Mouse (Mus musculus): Measurements from ENCODE around the gene Fam71a. TPM values are rescaled to one million over a fixed set of nuclear protein-coding genes. Genes with fewer than 3 reads are reported as not detected.
A peak's percentile ranks its signal among the peaks of the same experiment; 100 is the strongest.

The Fam71a gene
- not detected for total RNA-seq (2021)
- long read RNA-seq, experiment 1, result 0 reads
- long read RNA-seq, experiment 2, result 0 reads

DNA sequence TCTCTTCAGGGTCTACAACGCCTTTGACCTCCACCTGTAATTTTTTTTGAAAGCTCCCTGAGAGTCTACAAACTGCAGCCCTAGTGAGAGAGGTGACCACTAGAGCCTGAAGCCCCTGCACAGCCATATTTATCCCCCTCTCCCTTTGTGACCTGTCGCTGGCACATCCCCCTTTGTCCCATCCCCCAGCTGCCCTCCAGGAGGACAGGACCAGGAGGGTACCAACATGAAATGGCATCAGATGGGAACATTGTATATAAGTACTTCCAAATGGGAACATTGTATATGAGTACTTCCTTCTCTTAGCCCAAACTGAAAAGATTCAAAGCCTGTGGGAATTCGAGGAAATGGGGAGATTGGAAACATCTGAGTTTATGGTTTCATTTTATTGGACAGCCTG, at the start of gene Fam71a:
TSS of gene Fam71a (minus strand) at position 101 of the 400 bp plus-strand sequence.
- no peak for DNase-seq
- intact Hi-C loops (cut with DNase I; ENCODE audit: low total_unique reads), result no loop called here

DNA sequence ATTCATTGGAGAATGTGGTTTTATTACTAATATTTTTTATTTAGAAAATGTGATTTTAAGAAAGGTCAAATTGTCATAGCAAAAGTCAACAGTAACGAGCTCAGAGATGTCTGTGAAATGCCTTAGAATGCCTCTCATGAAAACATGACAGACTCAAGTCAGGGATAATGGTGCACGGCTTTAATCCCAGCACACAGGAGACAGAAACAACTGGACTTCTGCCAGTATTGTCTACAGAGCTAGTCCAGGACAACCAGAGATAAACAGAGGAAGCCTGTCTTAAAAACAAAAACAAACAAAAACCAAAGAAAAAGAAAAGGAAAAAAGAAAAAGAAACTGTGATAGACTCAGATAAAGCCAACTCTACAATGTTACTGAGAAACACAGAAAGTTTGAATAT, 46.5 kb upstream of the Fam71a start:
- intact Hi-C loops (cut with DNase I; ENCODE audit: low total_unique reads), result no loop called here
- DNase-seq, result no peak

- intact Hi-C loops (cut with DNase I; ENCODE audit: low total_unique reads), result no loop called here
- no peak for DNase-seq
Observed at GRCm38 (mm10) chr1:191205791-191206190, 41.2 kb upstream of the Fam71a start.

- no peak for DNase-seq
- intact Hi-C loops (cut with DNase I; ENCODE audit: low total_unique reads), result no loop called here
Observed at GRCm38 (mm10) chr1:191204876-191205275, 40.3 kb upstream of the Fam71a start.

- intact Hi-C loops (cut with DNase I; ENCODE audit: low total_unique reads), result no loop called here
- no peak for DNase-seq
Observed at GRCm38 (mm10) chr1:191203496-191203895, 38.9 kb upstream of the Fam71a start.

DNA sequence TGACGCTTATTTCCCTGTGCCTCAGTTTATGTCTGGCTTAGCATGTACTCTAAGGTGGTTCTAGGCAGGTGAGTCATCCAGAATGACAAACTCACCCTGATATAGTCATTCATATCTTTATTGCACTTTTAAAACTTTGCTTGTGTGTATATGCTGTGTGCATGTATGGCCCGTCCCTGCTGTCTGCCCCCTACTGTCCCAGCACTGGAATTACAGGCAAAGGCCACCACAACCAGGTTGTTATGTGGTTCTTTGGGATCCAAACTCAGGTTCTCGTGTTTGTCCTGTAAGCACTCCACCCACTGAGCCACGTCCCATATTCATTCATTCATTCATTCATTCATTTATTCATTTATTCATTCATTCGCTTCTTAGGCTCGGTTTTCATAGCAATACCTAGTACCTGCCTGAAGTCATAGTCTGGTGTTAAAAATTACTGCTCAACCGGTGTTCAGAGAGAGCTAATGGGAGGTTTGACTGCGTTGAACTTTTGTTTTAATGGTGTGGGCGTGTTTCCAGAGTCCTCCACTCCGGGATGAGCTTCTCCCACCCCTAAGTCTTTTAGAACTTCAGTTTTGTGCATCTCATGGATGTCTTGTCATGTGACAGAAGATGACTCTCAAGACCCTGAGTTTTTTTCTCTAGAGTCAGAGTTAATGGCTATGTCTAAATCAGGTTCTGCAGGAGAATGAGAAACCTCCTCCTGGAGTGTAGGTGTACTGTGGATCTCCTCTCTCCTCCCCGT, 37.8 kb upstream of the Fam71a start:
- no peak for DNase-seq
- intact Hi-C loops (cut with DNase I; ENCODE audit: low total_unique reads), result no loop called here

- no peak for DNase-seq
- intact Hi-C loops (cut with DNase I; ENCODE audit: low total_unique reads), result no loop called here
Observed at GRCm38 (mm10) chr1:191200816-191201602, 36.4 kb upstream of the Fam71a start.

DNA sequence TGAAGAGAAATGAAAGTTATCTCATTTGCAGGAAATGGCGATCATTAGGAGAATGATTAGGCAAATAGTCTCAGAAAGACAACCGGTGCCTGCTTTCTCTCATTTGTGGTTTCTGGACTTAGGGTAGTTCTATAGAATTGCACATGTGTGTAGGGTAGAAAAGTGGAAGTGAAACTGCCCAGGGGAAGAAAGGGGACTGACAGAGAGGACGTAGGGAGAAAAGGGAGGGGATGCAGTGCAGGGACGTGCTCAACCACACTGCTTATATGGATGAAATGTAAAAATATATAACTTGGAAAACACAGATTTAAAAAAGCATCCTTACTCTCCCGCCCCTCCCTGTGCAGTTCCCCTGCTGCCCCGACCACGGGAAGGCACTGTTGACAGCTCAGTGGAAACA, 33.3 kb upstream of the Fam71a start:
- DNase-seq, result no peak
- intact Hi-C loops (cut with DNase I; ENCODE audit: low total_unique reads), result loop anchor here (10.0 kb wide), 1 partner anchor 77 kb away; no protein-coding TSS in a partner anchor

DNA sequence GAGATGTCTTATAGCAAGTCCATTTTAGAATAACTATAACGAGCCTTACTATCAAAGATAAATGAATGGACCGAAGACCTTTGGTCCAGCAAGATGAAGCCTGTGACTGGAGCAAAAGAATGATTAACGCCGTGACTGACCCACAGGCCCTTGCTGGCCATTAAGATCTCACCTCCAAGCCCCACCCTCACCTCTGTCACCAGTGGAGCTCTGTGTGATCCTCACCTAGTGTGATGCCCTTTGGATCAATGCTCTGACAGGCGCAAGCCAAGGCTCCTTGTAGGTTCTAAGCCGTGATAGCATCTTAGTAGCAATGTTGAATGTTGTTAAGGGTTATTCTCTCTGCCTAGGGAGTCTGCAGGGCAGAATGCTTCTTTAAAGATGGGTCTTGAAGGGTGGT, 31.4 kb upstream of the Fam71a start:
- no peak for DNase-seq
- intact Hi-C loops (cut with DNase I; ENCODE audit: low total_unique reads), result loop anchor here (10.0 kb wide), 1 partner anchor 79 kb away; no protein-coding TSS in a partner anchor

- DNase-seq, result peak; percentile 36
- intact Hi-C loops (cut with DNase I; ENCODE audit: low total_unique reads), result loop anchor here (10.0 kb wide), 1 partner anchor 81 kb away; no protein-coding TSS in a partner anchor
Observed at GRCm38 (mm10) chr1:191193657-191194424, 29.2 kb upstream of the Fam71a start.

GRCm38 (mm10) chr1:191192751-191193150, 28.1 kb upstream of the Fam71a start:
- intact Hi-C loops (cut with DNase I; ENCODE audit: low total_unique reads), result loop anchor here (10.0 kb wide), 1 partner anchor 82 kb away; no protein-coding TSS in a partner anchor
- no peak for DNase-seq

DNA sequence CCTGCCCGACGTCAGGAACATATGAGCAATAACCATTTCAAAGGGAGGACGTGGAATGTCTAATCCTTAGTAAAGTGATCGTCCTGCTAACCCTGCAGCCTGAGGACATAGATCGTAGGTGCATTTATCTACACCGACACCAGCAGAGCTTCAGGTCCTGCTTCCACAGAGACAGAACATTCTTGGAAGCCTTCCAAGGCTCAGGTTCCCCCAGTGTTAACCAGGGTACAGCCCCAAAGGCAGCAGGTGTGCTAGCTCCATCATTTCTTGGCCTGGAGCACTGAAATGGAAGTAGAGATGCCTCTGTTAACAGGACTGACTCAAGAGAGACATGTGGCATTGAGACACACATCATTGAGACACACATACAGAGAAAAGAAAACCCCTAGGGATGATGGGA, 27.6 kb upstream of the Fam71a start:
- intact Hi-C loops (cut with DNase I; ENCODE audit: low total_unique reads), result loop anchor here (10.0 kb wide), 1 partner anchor 83 kb away; no protein-coding TSS in a partner anchor

DNA sequence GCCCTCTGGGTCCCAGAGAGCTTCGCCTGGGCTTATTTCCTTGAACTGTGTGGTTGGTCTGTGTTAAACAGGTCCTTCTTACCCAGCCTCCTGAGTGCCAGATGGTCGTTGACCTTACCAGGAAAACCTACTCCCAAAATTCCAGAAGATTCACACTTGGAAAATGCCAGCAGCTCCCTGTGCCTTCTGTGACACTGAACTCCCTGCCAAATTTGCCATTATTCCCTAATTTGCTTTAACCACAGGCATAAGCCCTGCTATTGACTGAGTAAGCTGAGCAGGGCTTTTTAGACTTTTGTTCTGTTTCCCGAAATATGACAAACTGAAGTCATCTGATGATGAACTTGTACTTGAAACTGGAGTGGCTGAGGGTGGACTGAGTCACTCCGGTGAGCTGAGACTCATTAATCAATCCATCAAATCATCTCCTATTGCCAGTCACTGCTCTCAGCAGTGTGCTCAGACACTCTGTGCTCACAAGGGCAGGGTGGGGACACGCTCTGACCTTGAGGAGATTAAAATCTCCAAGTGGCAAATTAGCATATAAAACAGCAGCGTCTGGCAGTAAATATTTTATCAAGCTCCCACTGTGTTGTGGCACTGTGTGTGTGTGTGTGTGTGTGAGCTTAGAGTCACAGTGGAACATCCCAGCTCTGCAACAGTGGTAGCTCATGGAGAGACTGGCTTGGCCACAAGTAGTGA, 25.2 kb upstream of the Fam71a start:
- no peak for DNase-seq
- intact Hi-C loops (cut with DNase I; ENCODE audit: low total_unique reads), result loop anchor here (10.0 kb wide), 1 partner anchor 85 kb away; no protein-coding TSS in a partner anchor

More for the DNA sequence above, 27.6 kb upstream of the Fam71a start:
- DNase-seq, result no peak

GRCm38 (mm10) chr1:191186386-191186770, 21.8 kb upstream of the Fam71a start:
- intact Hi-C loops (cut with DNase I; ENCODE audit: low total_unique reads), result no loop called here
- DNase-seq, result peak; percentile 13

- intact Hi-C loops (cut with DNase I; ENCODE audit: low total_unique reads), result no loop called here
Observed at GRCm38 (mm10) chr1:191185761-191186385, 21.3 kb upstream of the Fam71a start.

GRCm38 (mm10) chr1:191184841-191185251, 20.2 kb upstream of the Fam71a start:
- intact Hi-C loops (cut with DNase I; ENCODE audit: low total_unique reads), result no loop called here
- peak; percentile 14 for DNase-seq

More at GRCm38 (mm10) chr1:191185761-191186385, 21.3 kb upstream of the Fam71a start:
- DNase-seq, result no peak

DNA sequence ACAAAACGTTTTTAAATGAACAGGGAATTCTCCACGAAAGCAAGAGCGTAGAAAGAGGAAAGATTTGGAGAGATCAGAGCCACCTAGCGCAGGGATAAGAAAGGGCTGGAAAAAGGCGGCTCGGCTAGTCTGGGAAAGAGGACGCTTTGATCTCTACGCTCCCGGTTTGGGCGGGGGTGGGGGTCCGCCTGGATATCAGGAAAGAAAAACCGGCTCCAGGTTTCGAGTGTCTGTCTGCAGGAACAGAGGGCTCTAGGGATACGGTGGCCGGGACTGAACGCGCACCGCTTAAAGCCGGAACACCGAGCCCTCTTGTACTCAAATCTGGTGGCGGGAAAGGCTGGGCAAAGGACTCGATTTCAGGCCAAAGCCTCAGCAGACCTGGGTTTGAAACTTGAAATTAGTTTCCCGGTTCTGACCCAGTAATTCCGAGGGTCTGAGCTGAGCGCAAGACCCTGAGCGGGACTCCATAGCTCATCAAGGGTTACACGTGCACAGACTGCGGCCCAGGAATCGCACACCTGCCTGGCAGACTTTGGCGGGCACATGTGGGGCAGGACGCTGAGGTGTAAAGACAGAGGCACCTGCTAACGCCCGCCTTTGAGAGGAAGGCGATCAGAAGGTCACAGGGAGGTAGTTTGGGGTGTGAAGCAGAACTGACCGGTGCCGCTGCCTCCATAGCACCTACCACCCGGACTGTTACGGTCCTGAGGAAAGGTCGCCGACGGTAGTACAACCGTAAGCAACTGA, 19.6 kb upstream of the Fam71a start:
- DNase-seq, result no peak
- intact Hi-C loops (cut with DNase I; ENCODE audit: low total_unique reads), result no loop called here
